Mouse (Mus musculus): ENCODE measurements at regions not wholly inside any gene's neighbourhood (a gene's known extent, or its start where the extent isn't known, plus 50 kb on each side); places are given as distances from the start of the nearest gene placed in this dataset.

DNA sequence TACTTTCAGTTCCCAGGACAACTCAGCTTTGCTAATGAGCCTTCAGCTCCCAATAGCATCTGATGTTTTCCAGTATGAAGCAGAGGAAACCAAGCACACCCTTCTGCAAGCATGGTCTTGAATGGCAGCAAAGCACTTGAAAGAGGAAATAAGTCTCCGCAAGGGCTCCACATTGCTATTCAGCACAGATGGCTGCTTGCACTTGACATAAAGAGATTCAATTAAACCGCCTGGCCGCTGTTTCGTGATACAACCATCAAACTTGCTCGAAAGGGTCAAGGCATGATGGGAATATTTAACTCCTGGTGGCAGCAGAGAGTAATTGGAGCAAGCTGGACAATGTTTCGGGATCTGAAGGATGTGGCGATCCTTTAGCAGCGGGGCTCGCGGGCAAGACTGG is 54.3 kb upstream of the Mmp2 start:
- H3K27me3 ChIP-seq (replicated peaks): no peaks in the 10 kb centered on the region
- WGBS: 70% methylated on average over 10 of the region's 10 CpGs
- no peak for ATAC-seq (replicated peaks)
- no peaks in the 10 kb centered on the region for H3K9me3 ChIP-seq
- H3K9ac ChIP-seq: no peak overlapping the region
- H3K4me1 ChIP-seq: no peaks in the 10 kb centered on the region
- H3K36me3 ChIP-seq (replicated peaks): no peaks in the 10 kb centered on the region
- no peak overlapping the region for H3K27ac ChIP-seq
- no peak overlapping the region for H3K4me2 ChIP-seq
- H3K4me3 ChIP-seq: no peak overlapping the region

DNA sequence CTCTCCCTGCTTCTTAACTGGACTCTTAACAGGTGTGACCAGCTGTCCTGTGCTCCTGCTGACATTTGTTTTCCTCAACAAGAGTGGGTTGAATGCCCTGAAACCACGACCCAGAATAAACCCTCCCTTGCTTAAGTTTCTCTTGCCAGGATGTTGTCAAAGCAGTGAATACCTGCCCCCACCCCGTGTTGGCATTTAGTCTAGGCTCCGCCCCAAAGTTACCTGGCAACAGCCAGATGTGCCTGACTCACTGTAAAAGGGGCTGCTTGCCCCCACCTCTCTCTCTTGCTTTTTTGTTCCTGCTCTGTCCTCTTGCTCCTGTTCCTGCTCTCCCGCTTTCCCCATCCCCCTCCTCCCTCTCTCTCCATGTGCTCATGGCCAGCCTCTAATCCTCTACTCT is 51.9 kb upstream of the Mmp2 start:
- H3K4me1 ChIP-seq: no peaks in the 10 kb centered on the region
- H3K9ac ChIP-seq: no peak overlapping the region
- H3K4me2 ChIP-seq: no peak overlapping the region
- H3K27ac ChIP-seq: no peak overlapping the region
- H3K4me3 ChIP-seq: no peak overlapping the region
- no peaks in the 10 kb centered on the region for H3K27me3 ChIP-seq (replicated peaks)
- H3K9me3 ChIP-seq: no peaks in the 10 kb centered on the region
- 62% methylated on average over 4 of the region's 4 CpGs for WGBS
- no peaks in the 10 kb centered on the region for H3K36me3 ChIP-seq (replicated peaks)
- ATAC-seq (replicated peaks): no peak

DNA sequence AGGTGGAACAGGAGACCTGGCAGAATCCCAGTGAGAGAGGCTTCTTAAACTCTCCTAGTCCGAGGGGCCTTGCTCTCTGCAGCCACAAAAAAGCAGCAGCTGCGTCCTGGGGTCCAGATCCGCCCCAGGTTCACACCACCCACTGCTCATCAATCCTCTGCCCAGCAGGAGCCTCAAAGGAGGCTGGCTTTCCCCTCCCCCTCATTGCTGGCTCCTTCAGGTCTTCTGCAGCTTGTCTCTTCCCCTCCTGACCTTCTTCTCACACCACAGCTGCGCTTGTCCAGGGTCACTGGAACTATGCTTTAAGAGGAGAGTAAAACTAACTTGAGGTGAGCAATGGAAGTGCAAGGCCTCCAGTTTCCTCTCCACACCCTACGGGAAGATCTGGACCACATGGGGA is 50.0 kb upstream of the Mmp2 start:
- no peaks in the 10 kb centered on the region for H3K4me1 ChIP-seq
- H3K9ac ChIP-seq: no peak overlapping the region

More for the DNA sequence above, 50.0 kb upstream of the Mmp2 start:
- no peaks in the 10 kb centered on the region for H3K27me3 ChIP-seq (replicated peaks)
- H3K9me3 ChIP-seq: no peaks in the 10 kb centered on the region
- no peak overlapping the region for H3K27ac ChIP-seq
- 20% methylated on average over 5 of the region's 5 CpGs for WGBS
- no peaks in the 10 kb centered on the region for H3K36me3 ChIP-seq (replicated peaks)
- no peak overlapping the region for H3K4me2 ChIP-seq
- no peak for ATAC-seq (replicated peaks)
- H3K4me3 ChIP-seq: no peak overlapping the region
